ENCODE assay signal across 24 mouse cellular contexts in genomic region chr10:121438109-121438508, GRCm38 (mm10). TPM values are rescaled to one million over a fixed set of nuclear protein-coding genes. Genes with fewer than 3 reads are reported as not detected.
DNase-seq lines count a peak whose midpoint lies in the region; ATAC-seq and TF ChIP-seq lines count a peak whose summit lies in the region.
"Had no signal": no experiment of that assay in that cellular context is flagged by ENCODE, and none has a peak within 500 bp of the region (broad histone marks: within the 10 kb centered on the region; RNA-seq: fewer than 3 reads in every experiment).

No protein-coding gene starts in this region.

- H3K4me2 ChIP-seq in hindbrain, embryonic 13.5 days, result no peak overlapping the region
- no peak overlapping the region for H3K4me2 ChIP-seq in embryonic facial prominence, embryonic 13.5 days
- no peak overlapping the region for H3K4me2 ChIP-seq in limb, embryonic 14.5 days (replicated peaks; ENCODE audit: low read depth, low read length, severe bottlenecking)
- H3K4me2 ChIP-seq: forebrain, embryonic 13.5 days; heart, embryonic 13.5 days; hindbrain, embryonic 12.5 days had no signal

- no peak overlapping the region for H3K4me3 ChIP-seq in hindbrain, embryonic 10.5 days
- no peak overlapping the region for H3K4me3 ChIP-seq in hindbrain, embryonic 13.5 days
- no peak overlapping the region for H3K4me3 ChIP-seq in brown adipose tissue, adult 24 weeks (ENCODE audit: insufficient read depth, low read depth, low read length)
- no peak overlapping the region for H3K4me3 ChIP-seq in embryonic facial prominence, embryonic 13.5 days
- no peak overlapping the region for H3K4me3 ChIP-seq in limb, embryonic 14.5 days (replicated peaks; ENCODE audit: low read length)
- H3K4me3 ChIP-seq: forebrain, embryonic 13.5 days; heart, embryonic 13.5 days; hindbrain, embryonic 12.5 days had no signal

- no peaks in the 10 kb centered on the region for H3K27me3 ChIP-seq in hindbrain, embryonic 10.5 days (ENCODE audit: insufficient read depth, poor library complexity, severe bottlenecking)
- no peaks in the 10 kb centered on the region for H3K27me3 ChIP-seq in hindbrain, embryonic 13.5 days
- no peaks in the 10 kb centered on the region for H3K27me3 ChIP-seq in embryonic facial prominence, embryonic 13.5 days
- H3K27me3 ChIP-seq in limb, embryonic 14.5 days (ENCODE audit: control insufficient read depth, insufficient read depth, low read length), result no peaks in the 10 kb centered on the region
- H3K27me3 ChIP-seq: heart, embryonic 13.5 days; hindbrain, embryonic 12.5 days had no signal

- WGBS in hindbrain, embryonic 10.5 days, result 64% methylated on average over 8 of the region's 8 CpGs
- 54% methylated on average over 7 of the region's 8 CpGs for WGBS in hindbrain, embryonic 13.5 days
- 68% methylated on average over 5 of the region's 8 CpGs for WGBS in embryonic facial prominence, embryonic 13.5 days
- 75% methylated on average over 6 of the region's 8 CpGs for WGBS in limb, embryonic 14.5 days

- peaks cover 49% of the 10 kb centered on the region for H3K4me1 ChIP-seq in hindbrain, embryonic 10.5 days (replicated peaks)
- peaks cover 5% of the 10 kb centered on the region for H3K4me1 ChIP-seq in hindbrain, embryonic 13.5 days (replicated peaks)
- H3K4me1 ChIP-seq in brown adipose tissue, adult 24 weeks (ENCODE audit: control insufficient read depth, insufficient read depth, insufficient read length, low read length), result peaks cover 47% of the 10 kb centered on the region
- peaks cover 64% of the 10 kb centered on the region for H3K4me1 ChIP-seq in embryonic facial prominence, embryonic 13.5 days
- H3K4me1 ChIP-seq in limb, embryonic 14.5 days (ENCODE audit: control insufficient read depth, insufficient read depth, low read length), result peaks cover 40% of the 10 kb centered on the region

- DNase-seq in hindbrain, embryonic 10.5 days (ENCODE audit: low spot score), result no peak
- no peak for DNase-seq in limb, embryonic 14.5 days (ENCODE audit: low spot score)
- no peak for DNase-seq in testis, postnatal 14 days (ENCODE audit: low spot score)
- no peak for DNase-seq in spleen, postnatal 4 days (ENCODE audit: low spot score in 2 of 2)
- no peak for DNase-seq in embryo, embryonic 10.5 days (ENCODE audit: low spot score)
- DNase-seq: adrenal gland, adult 2 months; adrenal gland, postnatal 25 days; B cell, adult 2 months; cerebellum, adult 2 months; cerebellum, postnatal 10 days; embryo, embryonic 11 days; forebrain, postnatal 0 days; gastrocnemius, postnatal 36 days; heart, adult 11 months; heart, postnatal 36 days had no signal

- no peak overlapping the region for H3K9ac ChIP-seq in hindbrain, embryonic 13.5 days
- H3K9ac ChIP-seq in embryonic facial prominence, embryonic 13.5 days, result no peak overlapping the region
- H3K9ac ChIP-seq in limb, embryonic 14.5 days (ENCODE audit: low read depth, low read length, severe bottlenecking), result no peak overlapping the region
- H3K9ac ChIP-seq: forebrain, embryonic 13.5 days; forebrain, postnatal 0 days; heart, embryonic 13.5 days; hindbrain, embryonic 12.5 days had no signal

- no peaks in the 10 kb centered on the region for H3K36me3 ChIP-seq in hindbrain, embryonic 10.5 days
- H3K36me3 ChIP-seq in hindbrain, embryonic 13.5 days, result no peaks in the 10 kb centered on the region
- no peaks in the 10 kb centered on the region for H3K36me3 ChIP-seq in embryonic facial prominence, embryonic 13.5 days
- H3K36me3 ChIP-seq in limb, embryonic 14.5 days (ENCODE audit: control insufficient read depth, insufficient read depth, low read length), result no peaks in the 10 kb centered on the region
- H3K36me3 ChIP-seq: heart, embryonic 13.5 days; hindbrain, embryonic 12.5 days had no signal

- H3K9me3 ChIP-seq in hindbrain, embryonic 10.5 days, result no peaks in the 10 kb centered on the region
- no peaks in the 10 kb centered on the region for H3K9me3 ChIP-seq in hindbrain, embryonic 13.5 days
- H3K9me3 ChIP-seq in embryonic facial prominence, embryonic 13.5 days, result no peaks in the 10 kb centered on the region
- no peaks in the 10 kb centered on the region for H3K9me3 ChIP-seq in limb, embryonic 14.5 days (ENCODE audit: control insufficient read depth, low read length)
- H3K9me3 ChIP-seq: forebrain, embryonic 13.5 days; heart, embryonic 13.5 days; hindbrain, embryonic 12.5 days had no signal

- no peak for ATAC-seq in hindbrain, embryonic 13.5 days (ENCODE audit: low FRiP score)
- ATAC-seq in embryonic facial prominence, embryonic 13.5 days (ENCODE audit: insufficient number of reproducible peaks, insufficient read depth, low FRiP score, low TSS enrichment, low read depth), result no peak
- no peak for ATAC-seq in limb, embryonic 14.5 days (ENCODE audit: low FRiP score, low read depth)
- ATAC-seq: activated CD4-positive, CD25-positive, alpha-beta regulatory T cell, adult 4 months; CD4-positive, CD25-positive, alpha-beta regulatory T cell, adult 4 months; forebrain, embryonic 13.5 days; forebrain, postnatal 0 days; hindbrain, postnatal 0 days had no signal

- TF ChIP-seq POLR2A in limb, embryonic 14.5 days (IDR thresholded peaks at IDR 0.05; ENCODE audit: borderline replicate concordance, extremely low read depth, insufficient read depth, insufficient read length), result no peak

- peak overlapping the region; percentile 13; the same call in 1 of the 2 replicates for H3K27ac ChIP-seq in hindbrain, embryonic 10.5 days
- no peak overlapping the region for H3K27ac ChIP-seq in hindbrain, embryonic 13.5 days
- peak overlapping the region; percentile 48 for H3K27ac ChIP-seq in brown adipose tissue, adult 24 weeks (replicated peaks; ENCODE audit: low read depth, low read length)
- H3K27ac ChIP-seq in embryonic facial prominence, embryonic 13.5 days, result peak overlapping the region; percentile 39; the same call in 1 of the 2 replicates
- H3K27ac ChIP-seq in limb, embryonic 14.5 days (replicated peaks; ENCODE audit: low read depth, low read length), result 0 out of 2 replicates have a peak overlapping the region, but pooled peaks have one; percentile 3
- H3K27ac ChIP-seq: forebrain, embryonic 13.5 days; heart, embryonic 13.5 days; hindbrain, embryonic 12.5 days; hindbrain, postnatal 0 days had no signal

RNA-seq across cellular contexts. Expression of gene Rassf3, which starts 38.0 kb away (rescaled TPM):
- polyA plus RNA-seq in hindbrain, embryonic 10.5 days (2016; fragmentation: Nextera tagmentation; extraction: Ambion mirVana), result 8.0 and 11.4 TPM in 2 replicates
- 5.2 and 5.3 TPM in 2 replicates for polyA plus RNA-seq in hindbrain, embryonic 13.5 days (2015; fragmentation: Nextera tagmentation; extraction: Ambion mirVana)
- 17.3 and 25.1 TPM in 2 replicates for polyA plus RNA-seq in brown adipose tissue, adult 24 weeks (2012; ENCODE audit: insufficient read depth, insufficient read length, missing spikeins)
- 17.7 and 20.8 TPM in 2 replicates for polyA plus RNA-seq in embryonic facial prominence, embryonic 13.5 days (2015; fragmentation: Nextera tagmentation; extraction: Ambion mirVana)
- polyA plus RNA-seq in limb, embryonic 14.5 days (2012; rRNA removed), result 22.3 and 23.2 TPM in 2 replicates
- 19.4 and 20.7 TPM in 2 replicates for polyA plus RNA-seq in limb, embryonic 14.5 days (2014; fragmentation: Nextera tagmentation; extraction: Ambion mirVana)
